Mouse (Mus musculus) CD4-positive, CD25-positive, alpha-beta regulatory T cell (primary cell): ENCODE data around the gene Scd2. TPM values are rescaled to one million over a fixed set of nuclear protein-coding genes. Genes with fewer than 3 reads are reported as not detected.

Experiments used
- polyA plus RNA-seq: library from polyadenylated mRNA; unstranded; fragments of 100-300 nt; shearing (Covaris generic); gene quantifications from one replicate; pipeline ENCODE4 v1.2.1, GENCODE M21; 2017

The Scd2 gene
- 47.2 TPM for polyA plus RNA-seq

DNA sequence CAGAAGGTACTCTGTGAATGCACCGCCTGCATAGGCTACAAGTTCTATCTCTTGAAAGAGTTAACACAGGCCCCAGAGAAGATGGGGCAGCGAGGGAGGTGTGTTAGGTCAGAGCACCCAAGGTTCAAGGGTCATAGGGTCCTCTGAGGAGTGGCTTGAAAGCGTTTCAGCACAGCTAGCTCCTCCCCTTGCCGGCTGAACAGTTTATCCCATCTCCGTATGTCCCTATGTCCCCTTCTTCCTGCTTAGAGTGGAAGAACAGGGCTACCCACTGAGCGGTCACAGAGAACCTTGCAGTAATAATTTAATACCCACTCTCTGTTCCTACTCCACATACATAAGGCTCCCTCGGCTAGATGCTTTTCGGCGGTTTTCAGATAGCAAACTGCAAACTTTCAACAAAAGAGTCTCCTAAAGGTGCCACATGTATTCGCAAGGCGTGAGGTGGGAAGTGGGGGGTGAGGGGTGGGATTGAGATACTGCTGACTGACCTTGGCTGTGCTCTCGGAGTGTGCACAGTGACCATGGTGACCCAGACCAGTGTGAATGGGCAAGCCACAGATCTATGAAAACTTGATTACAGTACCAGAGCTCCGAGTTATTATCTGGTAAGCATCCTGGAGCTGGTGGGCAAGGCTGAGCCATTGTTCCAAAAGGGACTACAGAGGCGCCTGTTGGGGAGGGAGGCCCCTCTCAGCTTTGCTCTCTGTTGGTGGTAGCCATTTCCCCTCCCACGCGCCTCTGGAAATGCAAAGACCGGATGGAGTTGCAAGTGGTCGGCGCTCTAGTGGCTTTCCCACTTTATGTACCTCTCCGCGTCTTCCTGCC is at the start of gene Scd2:
Gene Scd2 (plus strand): TSS at position 734 of the 828 bp plus-strand sequence.

DNA sequence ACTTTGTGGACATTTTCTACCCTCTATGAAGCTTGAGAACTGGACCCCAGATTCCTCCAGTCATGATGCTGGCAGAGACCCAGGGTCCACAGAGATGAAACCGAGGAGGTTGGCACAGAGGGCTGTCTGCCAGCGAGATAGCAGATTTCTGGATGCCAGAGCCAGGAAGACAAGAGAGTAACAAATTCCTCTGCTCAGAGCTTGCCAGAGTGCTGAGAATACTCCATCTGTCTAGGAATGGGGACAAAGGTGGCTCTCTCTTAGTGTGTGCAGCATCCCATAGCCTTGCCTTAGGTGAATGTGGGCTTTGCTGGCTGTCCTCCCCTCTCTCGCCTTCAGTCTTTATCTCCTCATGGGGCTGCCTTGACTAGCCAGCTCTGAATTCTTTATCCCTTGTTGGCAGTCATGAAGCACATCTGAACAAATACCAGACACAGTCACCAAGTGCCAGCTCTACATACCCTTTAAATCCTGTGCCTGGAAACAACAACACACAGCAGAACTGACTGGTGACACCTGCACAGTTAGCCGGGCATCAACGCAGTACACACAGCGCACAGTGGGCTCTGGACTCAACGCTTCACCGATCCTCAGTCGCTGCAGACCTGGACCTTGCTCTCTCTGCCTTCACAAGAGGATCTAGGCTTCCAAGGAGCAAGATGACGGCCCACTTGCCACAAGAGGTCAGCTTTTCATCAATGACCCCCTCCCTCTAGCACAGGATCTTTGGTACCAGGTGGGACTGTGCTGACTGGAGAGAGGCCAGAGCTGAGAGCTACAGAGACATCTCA is 39.6 kb downstream of the Scd2 start, which contains the start of gene Scd4:
Gene Scd4 (plus strand): TSS at position 260 of the 791 bp plus-strand sequence.

Other genes with a start within 250 kb of the Scd2 start
- gene Erlin1, start 223.9 kb upstream of the Scd2 start, polyA plus RNA-seq: 5.2 TPM
- 88.7 TPM for gene Chuk, start 186.2 kb upstream of the Scd2 start, polyA plus RNA-seq
- 34.2 TPM for gene Cwf19l1, start 157.8 kb upstream of the Scd2 start, polyA plus RNA-seq
- gene Bloc1s2, start 147.2 kb upstream of the Scd2 start, polyA plus RNA-seq: 119 TPM
- gene Pkd2l1, start 101.2 kb upstream of the Scd2 start, polyA plus RNA-seq: 0.08 TPM
- gene Scd3, start 90.4 kb upstream of the Scd2 start, polyA plus RNA-seq: not detected
- gene Scd4, start 39.4 kb downstream of the Scd2 start, polyA plus RNA-seq: 0.45 TPM
- gene Scd1, start 114.2 kb downstream of the Scd2 start, polyA plus RNA-seq: 0.63 TPM
- gene Wnt8b, start 199.8 kb downstream of the Scd2 start, polyA plus RNA-seq: 0.14 TPM